Mouse (Mus musculus) fat pad, adult 2 months (tissue): ENCODE results near the gene Llgl2.
"Not testable (repeated sequence)": the region's sequence is repeated elsewhere in the genome, so short reads cannot be mapped to it uniquely, and the experiment has no call there.

ENCODE experiments used
- DNase-seq: peaks from one replicate; pipeline ENCODE4 v3.0.0-alpha.2; 2011; ENCODE audit warnings: low read depth, low spot score; ENCODE audit errors: extremely low read depth

Gene Llgl2

DNA sequence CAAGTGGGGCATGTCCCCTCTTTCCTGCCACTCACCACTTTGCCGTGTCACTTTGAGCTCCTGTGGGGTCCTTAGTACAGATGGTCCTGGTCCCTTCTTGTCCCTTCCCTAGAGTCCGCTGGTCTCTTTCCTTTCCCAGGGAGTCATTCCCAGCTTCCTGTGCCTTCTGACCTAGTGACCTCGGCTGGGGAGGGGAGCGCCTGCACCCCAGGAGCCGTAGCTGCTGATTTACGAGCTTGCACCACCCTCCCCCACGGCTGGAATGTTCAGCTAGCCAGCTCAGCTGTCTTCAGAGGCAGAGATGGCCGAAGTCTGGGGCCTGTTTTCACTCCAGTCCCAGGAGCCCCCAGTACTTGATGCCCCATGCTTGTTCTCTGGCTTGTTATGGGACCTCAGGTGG lies 8.7 kb downstream of the Llgl2 start:
- no peak for DNase-seq

DNA sequence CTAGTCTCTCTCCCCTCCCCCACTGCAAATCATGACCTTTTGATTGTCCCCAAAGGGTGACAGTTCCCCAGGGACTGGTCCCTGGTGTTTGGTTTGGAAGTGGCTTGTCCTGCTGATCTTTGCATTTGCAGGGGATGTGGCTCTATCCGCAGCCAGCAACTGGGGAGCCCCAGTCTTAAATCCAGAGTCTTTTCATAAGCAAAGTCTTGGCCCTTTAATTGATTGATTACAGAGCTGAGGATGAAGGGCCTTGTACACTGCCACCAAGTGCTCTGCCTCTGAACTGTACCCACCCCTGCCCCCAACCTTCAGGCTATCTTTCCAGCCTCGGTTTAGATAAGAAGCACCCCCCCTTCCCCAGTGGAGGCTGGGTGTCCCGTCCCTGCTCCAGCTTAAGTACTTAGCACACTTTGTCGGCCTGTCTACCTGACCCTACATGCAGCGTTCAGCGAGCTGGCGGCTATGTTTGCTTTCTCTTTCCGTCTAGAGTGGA lies 9.2 kb downstream of the Llgl2 start:
- DNase-seq, result no peak

DNA sequence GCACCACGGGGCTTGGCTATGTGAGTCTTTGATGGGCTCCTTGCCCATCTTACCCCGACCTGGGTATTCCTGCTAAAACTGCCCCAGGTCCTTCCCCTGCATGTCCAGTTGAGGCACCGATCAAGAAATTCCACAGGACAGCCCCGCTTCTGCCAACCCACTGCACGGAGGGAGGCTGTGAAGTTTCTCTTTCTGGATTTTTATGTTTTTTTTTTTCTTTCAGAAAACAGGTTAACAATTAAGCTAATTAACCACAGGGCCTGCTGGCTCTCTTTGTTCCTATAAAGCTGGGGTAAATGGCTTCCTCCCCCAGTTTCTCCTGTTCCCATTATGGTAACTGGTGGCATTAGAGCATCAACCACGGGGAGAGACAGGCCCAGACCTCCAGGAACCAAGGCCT lies 10.2 kb downstream of the Llgl2 start:
- no peak for DNase-seq

DNA sequence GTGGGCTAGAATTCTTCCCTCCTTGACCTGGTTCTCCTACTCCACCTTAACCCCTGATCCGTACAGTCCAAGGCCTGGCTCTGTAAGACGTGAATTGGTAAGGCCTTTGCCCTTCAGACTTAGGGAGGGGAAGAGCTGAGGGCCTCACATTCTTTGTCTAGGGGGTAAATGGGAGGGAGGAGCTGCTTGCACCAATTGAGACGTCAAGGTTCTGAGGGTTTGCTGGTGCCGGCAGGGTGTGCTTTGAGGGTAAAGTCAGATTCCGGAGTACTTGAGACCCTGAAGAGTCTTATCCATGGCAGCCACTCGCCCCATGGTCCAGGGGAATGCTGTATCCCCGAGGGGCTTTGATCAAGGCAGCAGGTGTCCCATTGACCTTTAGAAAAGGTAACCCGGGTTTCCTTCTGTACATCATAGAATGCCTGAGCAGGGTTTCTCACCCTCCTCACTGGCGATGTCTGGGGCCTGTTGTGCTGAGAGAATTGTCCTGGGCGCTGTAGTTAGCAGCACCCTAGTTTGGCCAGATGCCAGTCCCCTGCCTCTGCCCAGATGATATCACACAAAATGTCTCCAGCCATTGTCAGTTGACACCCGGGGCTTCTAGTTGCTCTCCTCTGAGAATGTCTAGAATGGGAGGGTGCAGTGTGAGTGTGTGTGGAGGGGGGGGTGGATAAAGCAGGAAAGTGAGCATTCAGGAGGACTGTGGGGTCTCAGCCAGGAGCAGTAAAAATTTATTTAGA lies 13.0 kb downstream of the Llgl2 start:
- no peak for DNase-seq

DNA sequence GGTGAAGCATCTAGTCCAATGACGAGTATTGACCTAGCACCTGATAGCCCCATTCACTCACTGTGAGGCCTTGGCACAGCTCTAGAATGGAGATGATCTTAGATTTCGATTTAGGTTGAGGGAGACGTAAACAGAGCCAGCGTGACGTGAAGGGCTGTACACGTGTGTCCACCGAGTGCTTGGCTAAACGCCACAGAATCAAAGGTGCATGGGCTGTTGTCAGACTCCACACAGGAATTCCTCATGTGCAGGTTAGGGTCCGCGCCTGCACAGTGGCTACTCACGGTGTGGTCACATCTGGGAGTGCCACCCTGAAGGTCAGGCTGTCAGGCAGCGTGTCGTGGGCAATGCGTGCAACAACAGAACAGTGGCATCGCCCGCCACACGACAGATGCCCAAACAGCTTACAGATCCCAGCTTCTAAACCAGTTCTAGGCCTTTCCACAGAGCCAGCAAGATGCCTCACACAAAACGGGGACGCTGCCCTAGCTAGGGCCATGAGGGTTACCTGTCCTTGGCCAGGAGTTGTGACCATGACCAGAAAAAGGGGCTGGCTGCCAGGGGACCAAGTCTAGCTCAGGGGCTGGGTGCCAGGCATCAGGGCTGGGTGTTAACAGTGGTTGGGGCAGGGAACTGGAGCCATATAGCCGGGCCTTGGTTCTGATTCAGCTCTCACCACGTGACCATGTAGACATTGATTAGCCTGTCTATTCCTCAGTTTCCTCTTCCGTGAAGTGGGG lies 13.9 kb downstream of the Llgl2 start:
- DNase-seq, result no peak

- DNase-seq, result peak; percentile 59
These were observed 15.1 kb downstream of the Llgl2 start for GRCm38 (mm10) chr11:115838895-115839311.

DNA sequence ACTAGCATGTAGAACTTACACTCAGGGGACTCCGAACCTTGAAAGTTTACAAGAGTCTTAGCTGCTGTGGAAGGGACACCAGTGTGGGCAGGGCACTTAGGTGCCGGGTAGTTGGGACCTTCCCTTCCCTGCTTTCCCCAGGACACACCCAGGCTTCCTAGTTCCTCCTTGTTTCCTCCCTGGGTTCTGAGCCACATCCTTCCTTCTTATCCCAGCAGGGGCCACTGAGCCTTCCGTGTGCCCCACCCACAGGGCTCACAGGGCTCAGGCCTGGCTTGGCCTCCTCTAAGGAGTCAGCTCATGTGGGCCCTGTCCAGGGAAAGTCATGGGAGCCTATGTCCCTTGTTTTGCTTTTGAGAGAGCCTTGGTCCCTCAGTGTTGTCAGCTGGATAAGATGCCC lies 15.9 kb downstream of the Llgl2 start:
- no peak for DNase-seq

- DNase-seq, result no peak
These were observed 17.2 kb downstream of the Llgl2 start for GRCm38 (mm10) chr11:115841044-115841443.

DNA sequence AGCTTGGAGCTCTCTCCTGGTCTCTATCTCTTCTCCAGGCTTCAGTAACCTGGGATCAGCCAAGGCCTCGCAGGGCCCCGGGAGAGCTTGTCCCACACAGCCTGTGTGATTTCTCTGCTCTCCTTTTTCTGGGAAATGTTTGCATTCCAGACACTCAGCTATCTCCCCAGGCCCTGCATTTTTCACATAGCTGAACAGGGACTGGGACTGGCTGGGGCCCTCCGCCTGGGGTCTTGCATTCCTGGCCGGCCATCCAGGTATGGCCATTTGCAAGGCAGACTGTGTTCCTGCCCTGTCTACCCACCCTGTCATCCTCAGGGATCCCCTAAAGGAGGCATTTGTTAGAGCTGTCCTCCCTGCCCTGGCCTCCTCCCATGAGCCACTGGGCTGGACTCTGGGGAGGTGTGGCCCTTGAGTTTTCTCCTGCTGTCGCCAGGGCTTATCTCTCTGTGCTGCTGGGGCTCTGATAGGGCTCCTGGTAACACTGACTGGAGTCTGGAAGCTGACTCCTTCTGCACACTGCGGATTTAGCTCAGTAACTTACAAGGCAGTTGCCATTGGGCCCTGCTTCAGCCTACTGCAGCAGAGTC lies 18.2 kb downstream of the Llgl2 start:
- DNase-seq, result no peak

DNA sequence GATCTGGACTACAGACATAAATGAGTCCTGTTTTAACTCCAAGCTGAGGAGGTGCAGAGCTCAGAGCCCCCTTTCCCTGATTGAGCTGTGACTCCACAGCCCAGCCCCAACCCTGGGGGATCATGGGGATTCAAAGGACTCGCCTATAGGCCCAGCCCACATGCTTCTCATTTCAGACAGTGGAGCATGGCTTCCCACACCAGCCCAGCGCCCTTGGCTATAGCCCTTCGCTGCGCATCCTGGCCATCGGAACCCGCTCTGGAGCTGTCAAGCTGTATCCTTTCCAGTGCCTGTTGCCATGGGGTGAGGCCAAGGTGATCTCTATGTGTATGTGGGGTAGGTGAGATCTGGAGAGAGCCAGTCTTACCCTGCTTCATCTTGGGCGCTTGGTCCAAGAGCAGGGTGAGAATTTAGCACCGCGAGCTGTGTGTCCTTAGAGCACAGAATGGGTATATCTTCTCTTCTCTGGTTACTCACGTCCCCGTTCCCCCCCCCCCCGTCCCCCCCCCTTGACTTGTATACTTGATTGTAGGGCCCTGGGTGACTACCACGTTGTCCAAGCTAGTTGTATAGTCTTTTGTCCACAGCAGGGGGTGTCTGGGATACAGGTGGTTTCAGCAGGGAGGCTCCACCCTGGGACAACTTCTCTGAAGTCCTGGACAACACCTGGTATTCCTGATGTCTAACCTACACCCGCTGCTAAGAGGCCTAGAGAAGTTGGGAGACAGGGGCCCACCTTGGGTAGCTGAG lies 19.5 kb downstream of the Llgl2 start:
- no peak for DNase-seq

GRCm38 (mm10) chr11:115843891-115844239 lies 20.0 kb downstream of the Llgl2 start:
- no peak for DNase-seq

- no peak for DNase-seq
These were observed 20.4 kb downstream of the Llgl2 start for GRCm38 (mm10) chr11:115844240-115844639.

DNA sequence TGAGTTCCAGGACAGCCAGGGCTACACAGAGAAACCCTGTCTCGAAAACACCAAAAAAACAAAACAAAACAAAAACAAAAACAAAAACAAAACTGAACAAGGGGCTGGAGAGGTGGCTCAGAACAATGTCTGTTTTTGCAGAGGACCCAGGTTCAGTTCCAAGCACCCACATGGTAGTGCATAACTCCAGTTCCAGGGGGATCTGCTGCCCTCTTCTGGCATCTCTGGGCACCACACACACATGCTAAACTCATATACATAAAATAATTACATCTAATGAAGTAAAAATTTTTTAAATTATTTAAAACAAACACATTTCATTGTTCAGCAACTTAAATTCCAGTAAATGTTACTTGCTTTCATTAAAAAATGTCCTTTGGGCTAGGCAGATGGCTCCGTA lies 22.0 kb downstream of the Llgl2 start:
- no peak for DNase-seq

DNA sequence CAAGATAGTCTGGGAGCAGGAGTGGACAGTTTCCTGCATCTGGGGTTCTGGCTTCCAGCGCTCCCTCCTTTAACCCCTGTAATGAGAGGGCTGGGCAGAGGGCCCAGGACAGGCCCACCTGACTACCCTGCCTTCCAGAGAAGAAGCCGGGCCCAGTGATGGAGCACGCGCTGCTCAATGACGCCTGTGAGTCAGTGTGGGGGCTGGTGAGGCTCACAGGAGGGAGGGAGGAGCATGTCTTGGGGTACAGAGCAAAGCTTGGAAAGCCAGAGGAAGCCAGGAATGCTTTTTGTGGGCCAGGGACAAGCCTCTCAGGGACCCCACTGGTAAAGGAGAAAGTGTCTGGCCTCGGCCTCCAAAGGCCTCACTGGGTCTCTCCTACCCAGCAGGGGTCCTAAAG lies 30.8 kb downstream of the Llgl2 start:
- DNase-seq, result no peak

GRCm38 (mm10) chr11:115857146-115857545 lies 33.3 kb downstream of the Llgl2 start:
- not testable (repeated sequence) for DNase-seq

DNA sequence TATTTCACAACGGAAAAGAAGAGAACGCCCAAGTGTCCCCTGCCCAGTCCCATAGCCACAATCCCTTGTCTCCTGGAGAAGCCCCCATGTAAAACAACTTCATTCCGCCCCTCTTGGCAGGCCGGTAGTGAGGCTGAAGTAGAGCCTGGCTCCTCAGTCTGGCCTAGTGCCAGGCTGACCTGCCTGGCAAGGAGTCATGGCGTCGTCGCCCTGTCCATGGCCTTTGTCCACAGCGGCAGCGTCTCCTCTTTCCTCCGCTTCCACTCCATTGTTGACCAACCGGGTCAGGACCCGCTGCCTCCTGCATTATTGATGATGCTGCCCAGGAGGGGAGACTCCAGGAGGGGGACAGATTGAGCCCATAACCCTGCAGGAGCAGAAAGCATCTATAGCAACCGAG lies 34.1 kb downstream of the Llgl2 start:
- no peak for DNase-seq

GRCm38 (mm10) chr11:115858354-115858753 lies 34.5 kb downstream of the Llgl2 start, which contains the start of gene Myo15b:
TSS of gene Myo15b (plus strand) at chr11:115858406.
- DNase-seq, result no peak

DNA sequence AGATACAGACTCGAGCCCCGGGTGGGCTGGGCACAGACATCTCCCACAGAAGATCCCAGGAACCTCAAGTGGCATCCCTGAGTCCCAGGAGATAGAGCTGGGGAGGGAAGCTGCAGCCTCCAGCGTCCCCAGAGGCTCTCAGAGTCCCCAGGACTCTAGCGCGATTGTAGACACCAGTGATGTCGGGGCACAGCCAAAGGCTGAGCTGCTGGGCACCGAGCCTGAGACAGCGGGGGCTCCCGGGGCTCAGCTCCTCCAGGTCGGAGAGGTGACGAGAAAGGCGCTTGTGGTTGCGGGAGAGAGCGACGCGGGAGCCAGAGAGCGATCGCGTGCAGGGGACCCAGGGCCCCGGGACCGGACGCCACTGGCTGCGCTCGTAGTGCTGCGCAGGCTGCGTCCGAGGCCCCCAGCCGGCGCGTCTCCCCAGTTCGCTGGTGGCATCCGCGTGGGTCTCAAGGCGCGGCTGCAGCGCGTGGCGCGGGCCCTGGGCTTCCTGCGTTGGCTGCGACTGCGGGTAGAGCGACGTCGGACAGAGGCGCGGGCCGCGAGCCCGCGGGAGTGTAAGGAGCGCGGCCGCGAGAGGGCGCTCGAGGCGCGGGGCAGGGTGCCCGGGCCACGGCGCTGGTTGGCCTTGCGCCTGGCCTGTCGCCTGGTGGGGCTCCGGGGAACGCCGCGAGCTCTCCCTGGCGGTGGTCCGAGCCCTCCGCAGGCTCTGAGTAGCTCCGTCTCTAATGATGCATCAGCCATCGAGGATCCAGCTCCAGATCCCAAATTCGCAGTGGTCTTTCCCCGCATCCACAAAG lies 35.5 kb downstream of the Llgl2 start:
- no peak for DNase-seq

- DNase-seq, result no peak
These were observed 40.0 kb downstream of the Llgl2 start for GRCm38 (mm10) chr11:115863895-115864294.

DNA sequence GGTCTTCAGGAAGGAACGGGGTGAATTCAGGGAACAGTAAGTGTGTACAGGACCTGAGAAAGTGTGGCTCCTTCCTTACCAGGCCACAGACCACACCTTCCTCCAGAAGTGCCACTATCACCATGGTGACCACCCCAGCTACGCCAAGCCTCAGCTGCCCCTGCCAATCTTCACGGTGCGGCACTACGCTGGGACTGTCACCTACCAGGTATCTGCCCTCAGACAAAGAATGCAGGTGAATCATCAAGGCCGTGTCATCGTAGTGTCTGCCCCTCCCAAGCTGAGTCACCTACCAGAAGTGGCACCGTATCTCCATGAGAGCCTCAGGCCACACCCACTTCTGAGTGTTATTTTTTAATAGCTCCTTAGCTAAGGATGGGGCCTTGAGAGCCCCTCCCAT lies 45.5 kb downstream of the Llgl2 start:
- DNase-seq, result no peak
